Mouse (Mus musculus) adipocyte (in vitro differentiated cells): ENCODE measurements around the gene Mta2.
"Not testable (repeated sequence)": the region's sequence is repeated elsewhere in the genome, so short reads cannot be mapped to it uniquely, and the experiment has no call there.

ENCODE experiments used
- DNase-seq: peaks from one replicate; pipeline ENCODE4 v3.0.0-alpha.2; 2016; ENCODE audit warnings: low spot score

Gene Mta2

DNA sequence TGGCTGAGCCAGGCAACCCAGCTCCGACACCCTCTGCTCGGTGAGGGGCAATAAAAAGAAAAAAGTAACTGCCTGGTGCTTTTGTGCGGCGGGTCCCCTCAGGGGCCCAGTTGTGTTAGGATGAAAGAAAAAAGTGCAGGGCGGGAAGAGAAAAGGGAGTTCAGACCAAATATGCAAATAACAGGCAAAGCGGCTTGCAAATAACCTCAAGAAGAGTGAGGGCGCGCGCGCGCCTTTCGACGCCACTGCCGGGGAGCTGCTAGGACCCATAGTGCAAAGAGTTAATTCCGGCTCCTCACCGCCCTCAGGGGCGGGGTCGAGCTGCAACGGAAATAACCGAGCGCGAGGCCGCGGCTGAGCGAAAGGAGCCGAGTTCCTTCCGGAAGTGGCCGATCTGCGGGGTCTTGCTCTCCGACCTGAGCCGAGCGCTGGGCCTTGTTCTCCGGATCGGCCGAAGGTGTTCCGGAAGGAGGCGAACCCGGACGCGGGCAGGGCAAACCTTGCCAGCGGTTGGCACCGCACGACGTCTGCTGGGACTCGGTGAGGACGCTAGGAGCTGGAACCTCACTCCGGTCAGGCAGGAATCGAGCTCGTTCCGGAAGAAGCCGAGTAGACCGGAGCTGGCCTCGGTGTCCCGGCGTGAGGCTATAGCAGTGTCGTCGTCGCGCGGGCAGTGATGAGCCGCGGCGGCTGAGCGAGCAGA lies at the start of gene Mta2:
Gene Mta2, plus strand, starts transcription at position 361 of the 703 bp plus-strand sequence.
- DNase-seq, result peak; percentile 97

DNA sequence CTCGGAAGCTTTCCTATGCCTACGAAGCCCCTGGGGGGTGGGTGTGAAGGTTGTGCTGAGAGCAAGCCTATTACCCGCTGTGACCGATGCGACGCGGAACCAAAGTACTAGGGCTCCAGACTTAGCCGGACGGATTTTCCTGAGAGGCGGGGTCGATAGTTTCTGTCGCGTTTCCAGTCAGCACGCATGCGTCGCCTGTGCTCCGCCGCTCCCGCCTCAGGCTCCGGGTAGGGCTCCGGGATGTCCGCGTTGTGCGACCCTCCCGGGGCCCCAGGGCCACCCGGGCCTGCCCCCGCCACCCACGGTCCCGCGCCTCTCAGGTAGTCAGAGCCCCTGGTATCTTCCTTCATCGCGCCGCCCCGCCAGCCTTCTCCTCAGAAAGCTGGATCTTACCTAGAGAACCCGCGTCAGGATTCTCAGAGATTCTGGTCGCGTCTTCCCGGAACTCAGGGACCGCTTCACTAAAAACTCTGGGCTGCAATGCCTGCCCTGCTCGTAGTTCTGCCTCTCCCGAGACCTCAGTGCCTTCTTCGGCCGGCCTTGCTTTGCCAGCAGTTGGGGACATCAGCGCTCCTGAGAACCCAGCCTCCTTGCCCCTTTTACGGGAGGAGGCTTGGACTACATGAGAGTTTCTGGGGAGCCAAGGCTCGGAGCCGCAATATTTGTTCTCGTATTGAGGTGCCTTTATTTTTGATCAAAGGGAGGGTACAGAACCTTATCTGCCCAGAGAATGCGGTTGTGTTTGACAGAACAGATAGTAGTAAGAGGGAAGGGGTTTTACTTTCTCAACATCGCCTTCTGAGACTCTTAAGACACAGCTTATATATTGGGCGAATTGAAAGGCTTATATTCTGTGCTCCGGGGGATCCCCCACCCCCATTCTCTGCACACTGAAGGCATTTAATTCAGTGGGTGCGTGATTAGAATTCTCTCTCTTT lies 48.6 kb upstream of the Mta2 start, which contains the start of gene Ints5:
Gene Ints5, plus strand, starts transcription at position 177 of the 938 bp plus-strand sequence.
- DNase-seq, result peak; percentile 93

DNA sequence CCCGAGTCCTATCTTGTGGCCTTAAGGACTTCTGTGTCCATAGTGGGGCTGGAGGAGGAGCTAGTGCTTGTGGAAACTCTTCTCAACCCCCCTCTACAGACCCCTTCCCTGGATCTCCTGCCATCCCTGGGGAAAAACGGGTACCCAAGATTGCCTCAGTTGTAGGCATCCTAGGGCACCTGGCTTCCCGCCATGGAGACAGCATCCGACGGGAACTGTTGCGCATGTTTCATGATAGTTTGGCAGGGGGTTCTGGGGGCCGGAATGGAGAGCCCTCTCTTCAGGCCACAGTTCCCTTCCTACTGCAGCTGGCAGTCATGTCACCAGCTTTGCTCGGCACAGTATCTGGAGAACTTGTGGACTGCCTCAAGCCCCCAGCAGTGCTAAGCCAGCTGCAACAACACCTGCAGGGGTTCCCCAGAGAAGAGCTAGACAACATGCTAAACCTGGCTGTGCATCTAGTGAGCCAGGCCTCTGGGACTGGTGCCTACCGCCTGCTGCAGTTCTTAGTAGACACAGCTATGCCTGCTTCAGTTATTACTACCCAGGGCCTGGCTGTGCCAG lies 46.2 kb upstream of the Mta2 start:
- DNase-seq, result no peak

DNA sequence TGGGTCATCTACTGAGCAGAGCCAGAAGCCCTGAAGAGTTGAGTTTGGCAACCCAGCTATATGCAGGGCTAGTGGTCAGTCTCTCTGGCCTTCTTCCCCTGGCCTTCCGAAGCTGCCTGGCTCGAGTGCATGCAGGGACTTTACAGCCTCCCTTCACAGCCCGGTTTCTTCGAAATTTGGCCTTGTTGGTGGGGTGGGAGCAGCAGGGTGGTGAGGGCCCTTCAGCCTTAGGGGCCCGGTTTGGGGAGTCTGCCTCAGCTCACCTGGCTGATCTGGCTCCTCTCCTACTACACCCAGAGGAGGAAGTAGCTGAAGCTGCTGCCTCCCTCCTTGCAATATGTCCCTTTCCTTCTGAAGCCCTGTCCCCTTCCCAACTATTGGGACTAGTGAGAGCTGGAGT lies 45.4 kb upstream of the Mta2 start:
- DNase-seq, result not testable (repeated sequence)

DNA sequence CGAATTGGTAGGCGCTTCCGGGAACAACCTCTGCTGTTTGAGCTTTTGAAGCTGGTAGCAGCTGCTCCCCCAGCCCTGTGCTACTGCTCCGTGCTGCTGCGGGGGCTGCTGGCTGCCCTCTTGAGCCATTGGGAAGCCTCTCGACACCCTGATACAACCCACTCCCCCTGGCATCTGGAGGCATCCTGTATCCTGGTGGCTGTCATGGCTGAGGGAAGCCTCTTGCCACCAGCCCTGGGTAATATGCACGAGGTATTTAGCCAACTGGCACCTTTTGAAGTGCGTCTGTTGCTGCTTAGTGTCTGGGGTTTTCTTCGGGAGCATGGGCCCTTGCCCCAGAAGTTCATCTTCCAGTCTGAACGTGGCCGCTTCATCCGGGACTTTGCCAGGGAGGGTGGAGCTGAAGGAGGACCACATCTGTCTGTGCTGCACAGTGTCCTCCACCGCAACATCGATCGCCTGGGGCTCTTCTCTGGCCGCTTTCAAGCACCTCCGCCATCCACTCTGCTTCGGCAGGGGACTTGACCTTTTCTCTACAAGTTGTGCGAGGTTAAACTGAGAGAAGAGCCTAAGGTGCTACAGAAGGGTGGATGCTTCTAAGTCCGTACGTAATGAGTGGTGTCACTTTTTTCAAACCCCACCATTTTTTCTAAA lies 44.3 kb upstream of the Mta2 start:
- peak; percentile 60 for DNase-seq

DNA sequence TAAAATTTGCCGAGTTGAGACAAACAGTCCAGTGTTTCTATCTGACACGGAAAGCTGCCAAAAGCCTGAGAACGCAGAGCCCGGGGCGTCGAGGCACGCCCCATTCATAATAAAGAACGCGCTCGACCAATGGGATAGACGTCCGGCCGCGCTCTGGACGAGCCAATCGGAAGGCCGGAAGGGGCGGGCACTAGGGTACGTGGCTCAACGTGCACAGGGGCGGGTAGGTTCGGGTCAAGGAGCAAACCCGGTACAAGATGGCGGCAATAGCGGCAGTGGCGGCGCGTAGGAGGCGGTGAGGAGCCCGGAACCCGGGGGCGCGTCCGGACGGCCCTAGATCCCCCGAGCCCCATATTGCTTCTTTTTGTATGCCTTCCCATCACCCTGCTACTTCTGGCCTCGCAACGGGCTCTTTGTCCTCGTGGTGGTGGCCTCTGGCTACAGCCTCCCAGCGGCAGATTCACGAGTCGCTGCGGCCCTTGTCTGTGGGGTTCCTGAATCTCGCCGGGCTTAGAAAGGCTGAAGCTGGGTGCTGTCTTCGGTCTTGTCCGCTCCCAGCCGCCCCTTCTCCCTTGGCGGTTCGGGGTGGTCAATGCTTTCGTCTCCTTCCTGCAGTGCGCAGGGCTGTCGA lies 43.7 kb upstream of the Mta2 start, which contains the start of gene Ganab:
Gene Ganab, plus strand, starts transcription at position 207 of the 631 bp plus-strand sequence.
- DNase-seq, result peak; percentile 98

DNA sequence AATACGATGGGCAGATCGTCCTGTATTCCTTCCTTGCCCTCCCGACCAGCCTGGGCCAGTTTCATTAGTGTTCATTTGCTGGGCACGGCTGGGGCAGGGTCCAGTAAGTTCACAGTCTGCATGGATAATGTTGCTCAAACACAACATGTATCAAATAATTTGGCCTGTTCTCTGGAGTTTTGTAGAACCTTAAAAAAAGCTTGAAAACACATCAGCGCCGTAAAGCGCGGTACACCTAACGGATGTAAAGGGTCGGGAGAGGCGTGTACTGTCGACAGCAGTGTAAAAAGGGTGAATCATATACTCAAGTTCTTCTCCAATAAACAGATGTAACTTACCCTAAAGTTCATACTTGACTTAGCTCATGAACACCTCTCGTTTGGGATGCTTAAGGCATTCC lies 43.1 kb upstream of the Mta2 start:
- peak; percentile 37 for DNase-seq

DNA sequence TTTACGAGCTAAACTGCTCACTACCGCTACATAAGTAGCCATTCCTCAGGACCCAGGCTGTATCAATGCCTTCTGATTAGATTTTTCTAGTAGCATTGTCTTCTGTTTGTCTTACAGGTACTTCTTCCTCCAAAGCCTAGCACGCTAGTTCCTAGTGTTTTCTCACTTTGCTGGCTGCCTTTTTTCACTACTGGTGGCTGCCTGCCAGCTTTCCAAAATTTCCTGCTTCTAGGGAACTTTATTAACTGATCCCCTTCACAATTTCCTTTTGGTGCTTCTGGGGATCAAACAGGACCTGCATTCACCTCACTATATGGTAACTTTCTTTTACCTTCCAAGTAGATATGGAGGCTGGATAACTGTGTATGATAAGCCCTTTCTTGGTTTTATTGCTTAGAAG lies 42.6 kb upstream of the Mta2 start:
- peak; percentile 33 for DNase-seq

DNA sequence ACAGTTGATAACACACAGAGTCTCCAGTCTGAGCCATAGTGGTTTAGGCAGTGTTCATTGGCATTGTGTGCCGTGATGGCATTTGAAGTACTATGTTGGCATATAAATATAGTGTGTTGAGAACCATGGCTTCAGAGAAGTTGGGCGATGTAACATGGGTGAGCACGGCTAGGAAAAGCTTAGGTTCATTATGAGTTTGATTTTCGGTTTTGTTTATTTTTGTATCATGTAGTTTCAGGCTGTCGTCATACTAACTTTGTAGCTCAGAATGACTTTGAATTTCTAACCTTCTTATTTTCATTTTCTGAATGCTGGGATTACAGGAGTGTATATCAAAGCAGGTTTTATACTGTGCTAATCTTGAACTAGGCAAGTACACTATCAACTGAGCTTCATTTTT lies 38.3 kb upstream of the Mta2 start:
- DNase-seq, result no peak

DNA sequence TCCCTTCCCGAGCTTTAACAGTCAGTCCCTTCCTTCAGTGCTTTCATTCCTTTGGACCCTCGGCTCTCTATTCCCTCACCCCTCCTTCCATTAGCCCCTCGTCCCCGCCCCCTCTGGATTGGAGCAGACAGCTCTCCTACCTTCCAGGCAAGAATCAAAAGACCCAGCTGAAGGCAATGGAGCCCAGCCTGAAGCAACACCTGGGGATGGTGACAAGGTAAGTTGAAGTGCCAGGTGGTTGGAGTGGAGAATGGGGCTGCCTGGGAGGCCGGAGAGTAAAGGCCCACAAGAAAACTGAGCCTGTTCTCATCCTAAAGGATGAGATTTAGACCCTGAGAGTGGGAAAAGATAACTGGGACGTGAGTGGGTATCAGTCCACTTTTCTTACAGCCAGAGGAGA lies 33.1 kb upstream of the Mta2 start:
- no peak for DNase-seq

DNA sequence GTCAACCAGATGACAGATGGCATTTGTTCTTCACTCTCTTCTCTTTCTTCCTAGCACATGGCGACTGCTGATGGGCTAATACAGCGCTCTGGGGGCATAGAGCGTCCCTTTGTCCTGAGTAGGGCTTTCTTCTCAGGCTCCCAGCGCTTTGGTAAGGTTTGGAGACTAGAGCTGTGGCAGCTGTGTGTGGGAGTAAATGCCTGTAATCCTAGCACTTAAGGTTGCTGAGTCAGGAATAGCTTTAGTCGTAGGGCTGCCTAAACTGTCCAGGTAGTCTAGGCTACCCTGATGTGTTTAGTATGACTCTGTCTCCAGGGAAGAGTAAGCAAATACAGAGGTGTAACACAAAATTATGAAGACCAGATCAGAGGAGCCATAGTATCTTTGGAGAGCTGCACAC lies 29.9 kb upstream of the Mta2 start:
- DNase-seq, result no peak

DNA sequence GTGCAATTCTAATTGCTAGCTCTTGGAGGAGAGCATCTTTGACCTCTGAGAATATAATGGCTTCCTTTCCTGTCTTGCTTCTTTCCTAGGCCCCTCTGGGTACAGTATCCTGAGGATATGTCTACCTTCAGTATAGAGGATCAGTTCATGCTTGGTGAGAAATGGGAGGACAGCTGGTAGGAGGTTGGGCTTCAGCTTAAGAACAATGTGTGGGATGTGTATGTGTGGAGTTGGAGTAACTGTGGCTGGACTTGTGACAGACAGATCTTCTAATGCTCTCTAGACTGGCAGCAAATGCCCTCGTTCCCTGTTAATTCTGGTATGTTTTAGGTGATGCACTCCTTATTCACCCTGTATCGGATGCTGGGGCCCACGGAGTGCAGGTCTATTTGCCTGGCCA lies 27.5 kb upstream of the Mta2 start:
- DNase-seq, result no peak

DNA sequence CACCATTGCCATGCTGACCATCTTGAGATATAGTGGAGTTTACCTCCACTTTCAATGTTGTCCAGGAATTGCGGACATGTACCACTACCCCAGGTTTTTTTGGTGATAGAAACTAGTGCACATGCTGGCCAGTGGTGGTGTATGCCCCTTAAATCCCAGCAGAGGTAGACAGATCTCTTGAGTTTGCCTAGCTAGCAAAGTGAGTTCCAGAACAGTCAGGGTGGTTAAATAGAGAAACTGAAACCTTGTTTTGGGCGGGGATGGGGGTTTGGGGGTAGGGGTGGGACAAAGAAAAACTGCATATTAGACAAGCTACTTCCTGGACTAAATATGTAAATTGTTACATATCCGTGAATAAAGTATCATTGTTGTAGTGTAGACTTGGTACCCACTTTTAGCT lies 22.7 kb upstream of the Mta2 start:
- DNase-seq, result no peak

DNA sequence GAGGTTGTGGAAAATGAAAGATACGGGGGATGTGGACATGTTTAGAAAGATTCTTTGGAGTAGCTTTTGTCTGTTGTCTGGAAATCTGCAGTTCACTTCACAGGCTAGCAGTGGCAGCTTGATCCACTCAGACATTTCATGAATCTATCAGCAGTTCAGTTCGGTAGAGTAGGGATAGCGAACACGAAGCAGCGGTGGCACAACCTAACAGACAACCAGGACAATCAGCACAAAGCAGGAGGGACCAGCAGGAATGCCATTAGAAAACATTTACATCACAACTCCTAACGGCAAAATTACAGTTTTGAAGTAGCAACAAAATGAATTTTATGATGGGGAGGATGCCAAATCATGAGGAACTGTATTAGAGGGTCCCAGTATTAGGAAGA lies 22.0 kb upstream of the Mta2 start:
- DNase-seq, result no peak

DNA sequence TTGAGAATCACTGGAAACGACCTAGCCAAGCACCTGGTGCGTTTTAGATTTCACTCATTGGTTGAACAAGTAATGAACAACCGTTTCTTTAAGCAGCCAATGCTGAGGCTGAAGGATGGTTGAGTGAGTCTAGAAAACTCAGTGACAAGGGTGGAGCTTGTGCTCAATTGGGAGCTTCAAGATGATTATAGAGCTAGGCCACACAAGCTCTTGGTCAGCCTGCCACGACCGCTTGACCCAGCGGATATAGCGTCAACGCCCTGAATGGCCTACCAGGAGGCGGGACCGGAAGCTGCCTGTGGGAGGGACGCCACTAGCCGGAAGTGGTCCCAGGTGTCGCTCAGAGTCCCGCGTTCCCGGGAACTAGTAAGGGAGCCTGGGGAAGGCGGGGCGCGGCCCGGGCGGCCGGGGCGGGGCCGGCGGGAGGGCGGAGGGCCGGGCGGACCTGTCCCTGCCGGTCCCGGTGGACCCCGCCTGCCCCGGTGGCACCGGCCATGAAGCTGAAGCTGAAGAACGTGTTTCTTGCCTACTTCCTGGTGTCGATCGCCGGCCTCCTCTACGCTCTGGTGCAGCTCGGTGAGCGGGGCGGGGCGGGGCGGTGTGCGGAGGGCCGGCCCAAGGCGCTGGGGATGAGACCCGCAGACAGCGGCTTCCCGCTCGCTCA lies 21.5 kb upstream of the Mta2 start, which contains the start of gene B3gat3:
Gene B3gat3, plus strand, starts transcription at position 302 of the 664 bp plus-strand sequence.
- DNase-seq, result peak; percentile 97

DNA sequence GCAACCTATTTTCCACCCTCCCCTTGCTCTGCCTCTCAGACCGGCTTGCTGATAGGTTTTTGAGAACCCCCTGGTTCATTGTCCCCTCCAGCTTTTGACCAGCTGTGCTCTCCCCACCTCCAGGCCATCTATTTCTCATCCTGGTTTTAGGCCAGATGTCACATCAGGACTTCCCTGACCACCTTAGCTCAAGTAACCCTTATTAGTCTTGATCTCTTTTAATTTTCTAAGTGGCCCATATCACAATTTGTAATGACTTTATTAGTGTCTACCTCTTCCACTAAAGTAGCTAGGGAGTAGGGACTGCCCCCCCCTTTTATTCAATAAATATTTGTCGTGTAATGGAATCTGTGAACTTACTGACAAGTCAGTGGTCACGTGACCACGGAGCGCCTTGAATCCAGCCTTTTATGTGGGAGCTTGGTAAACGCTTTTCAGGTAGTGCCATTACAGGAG lies 20.8 kb upstream of the Mta2 start:
- peak; percentile 61 for DNase-seq

DNA sequence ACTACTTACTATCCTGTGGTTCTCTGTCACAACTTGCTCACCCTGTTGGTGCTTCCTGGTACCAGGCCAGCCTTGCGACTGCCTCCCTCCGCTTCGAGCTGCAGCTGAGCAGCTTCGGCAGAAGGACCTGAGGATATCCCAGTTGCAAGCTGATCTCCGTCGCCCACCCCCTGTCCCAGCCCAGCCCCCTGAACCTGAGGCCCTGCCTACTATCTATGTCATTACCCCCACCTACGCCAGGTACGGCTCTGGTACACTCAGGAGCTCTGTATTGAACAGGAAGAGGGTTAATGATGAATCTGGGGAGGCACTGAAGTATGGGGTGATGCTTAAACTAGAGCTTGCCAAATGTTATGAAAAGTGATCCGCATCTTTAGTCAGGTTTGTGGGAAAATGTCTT lies 19.9 kb upstream of the Mta2 start:
- no peak for DNase-seq

DNA sequence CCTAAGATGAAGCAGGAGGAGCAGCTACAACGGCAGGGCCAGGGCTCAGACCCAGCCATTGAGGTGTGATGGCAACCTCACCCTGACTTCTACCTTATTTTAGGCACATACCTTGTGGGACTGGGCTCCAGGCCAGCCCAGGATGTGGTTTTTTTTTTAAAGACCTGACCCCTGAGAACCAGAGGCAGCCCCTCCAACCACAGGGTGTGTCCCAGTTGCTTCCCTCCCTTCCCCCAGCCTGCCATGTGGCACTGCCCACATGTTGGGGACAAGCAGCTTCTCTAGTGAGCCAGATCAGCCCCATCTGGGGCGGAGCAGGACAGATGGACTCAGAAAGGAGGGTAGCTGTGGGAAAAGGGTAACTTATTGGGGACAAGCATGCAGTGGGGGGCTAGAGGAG lies 14.9 kb upstream of the Mta2 start:
- no peak for DNase-seq

DNA sequence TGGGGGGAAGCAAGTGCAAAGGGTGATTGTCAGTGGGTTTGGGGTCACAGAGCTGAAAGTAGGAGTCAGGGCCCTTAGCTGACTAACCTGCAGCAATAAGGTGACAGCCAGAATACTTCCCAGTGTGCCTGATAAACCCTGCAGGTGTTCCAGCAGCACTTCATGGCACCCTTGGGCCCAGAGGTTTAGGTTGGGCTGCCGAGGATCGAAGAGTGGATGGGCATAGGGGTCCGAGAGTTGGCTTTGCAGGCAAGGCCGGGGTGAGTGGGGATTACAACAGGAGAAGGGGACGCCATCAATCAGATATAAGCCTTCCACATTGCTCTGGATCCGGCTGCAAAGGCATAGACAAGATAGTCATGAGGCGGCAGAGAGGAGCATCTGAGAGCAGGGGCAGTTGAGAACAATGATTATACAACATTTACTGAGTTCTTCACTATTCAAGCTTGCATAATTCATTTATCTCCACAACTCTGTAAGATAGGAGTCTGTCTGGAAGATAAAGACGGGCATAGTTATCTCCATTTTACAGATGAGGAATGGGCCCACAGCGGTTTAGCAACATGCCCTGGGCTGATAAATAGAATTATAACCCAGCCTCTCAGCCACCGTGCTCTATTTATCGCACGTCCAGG lies 13.7 kb upstream of the Mta2 start:
- no peak for DNase-seq

DNA sequence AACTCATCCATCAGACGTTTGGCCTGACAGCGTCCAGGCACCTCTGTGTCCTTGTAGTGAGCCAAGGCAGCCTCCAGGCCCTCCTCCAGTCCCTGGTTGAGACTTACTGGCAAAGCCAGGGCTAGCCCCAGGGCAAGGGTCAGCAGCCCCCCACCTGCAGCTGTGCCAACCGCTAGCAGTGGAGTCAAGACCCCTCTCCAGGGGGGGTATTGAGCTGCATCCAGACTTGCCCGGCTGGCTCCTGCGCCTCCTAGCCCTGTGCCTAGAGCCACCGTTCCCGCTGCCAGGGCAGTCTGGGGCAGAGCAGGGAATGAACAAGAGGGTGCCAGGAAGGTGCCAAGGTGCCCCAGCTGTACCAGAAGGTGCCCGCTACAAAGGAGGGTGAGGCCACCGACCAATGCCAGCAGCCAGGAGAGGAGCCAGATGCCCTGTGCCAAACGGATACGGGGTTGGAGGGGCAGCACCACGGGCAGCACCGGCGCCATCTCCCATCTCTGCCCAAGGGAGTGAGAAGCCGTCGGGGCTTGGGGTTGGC lies 12.9 kb upstream of the Mta2 start:
- DNase-seq, result no peak
